In the genomic region with DNA sequence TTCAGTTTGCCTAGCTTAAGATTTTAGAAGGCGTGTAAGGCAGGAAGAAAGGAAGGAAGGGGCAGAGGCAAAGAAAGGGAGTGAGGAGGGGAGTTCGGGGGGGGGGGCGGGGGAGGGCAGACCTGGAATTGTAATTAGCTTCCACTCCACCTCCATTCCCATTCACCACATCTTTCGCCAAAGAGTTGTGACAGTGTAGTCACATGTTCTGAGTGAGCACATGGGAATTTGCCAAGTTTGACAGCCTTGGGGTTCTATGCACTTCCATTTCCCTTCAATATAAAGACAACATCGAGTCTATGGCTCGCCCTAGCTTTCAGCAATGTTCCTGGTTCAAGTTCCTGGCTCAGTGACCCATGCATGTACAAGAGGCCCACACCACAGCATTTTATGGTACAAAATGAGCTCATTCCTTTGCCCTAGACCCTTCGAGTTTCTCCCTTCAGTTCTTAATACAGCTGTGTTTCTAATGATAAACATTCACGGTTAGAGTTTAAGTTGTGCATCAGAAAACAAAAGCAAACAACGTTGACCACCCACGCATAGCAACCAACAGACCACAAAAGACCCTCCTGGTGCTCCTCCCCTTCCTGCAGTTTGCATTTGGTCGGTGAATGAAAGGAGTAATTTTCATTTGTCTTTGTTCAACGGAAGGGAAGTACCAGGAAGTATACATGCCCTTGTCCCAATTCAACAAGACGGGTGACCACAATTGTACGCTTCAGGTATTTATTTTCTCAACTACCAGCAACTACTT, we compare ENCODE assay signal across 24 mouse cellular contexts.
A peak's percentile ranks its signal among the peaks of the same experiment; 100 is the strongest.
DNase-seq lines count a peak whose midpoint lies in the region; ATAC-seq lines count a peak whose summit lies in the region.
"Had no signal": no experiment of that assay in that cellular context is flagged by ENCODE, and none has a peak within 500 bp of the region (broad histone marks: within the 10 kb centered on the region; RNA-seq: fewer than 3 reads in every experiment).

No protein-coding gene starts in this region.

- ATAC-seq in hindbrain, embryonic 12.5 days (ENCODE audit: low FRiP score), result peak; percentile 22; the same call in 1 of the 2 replicates
- no peak for ATAC-seq in hindbrain, embryonic 13.5 days (ENCODE audit: low FRiP score)
- ATAC-seq in forebrain, embryonic 16.5 days, result peak; percentile 91
- ATAC-seq: lung, postnatal 0 days had no signal

- no peak overlapping the region for H3K4me2 ChIP-seq in hindbrain, embryonic 12.5 days (replicated peaks)
- no peak overlapping the region for H3K4me2 ChIP-seq in hindbrain, embryonic 13.5 days
- H3K4me2 ChIP-seq in forebrain, embryonic 16.5 days (ENCODE audit: low read length), result no peak overlapping the region
- H3K4me2 ChIP-seq: heart, embryonic 13.5 days; hindbrain, embryonic 14.5 days had no signal

- no peak overlapping the region for H3K9ac ChIP-seq in hindbrain, embryonic 12.5 days
- no peak overlapping the region for H3K9ac ChIP-seq in hindbrain, embryonic 13.5 days
- no peak overlapping the region for H3K9ac ChIP-seq in forebrain, embryonic 16.5 days (replicated peaks; ENCODE audit: low read depth, low read length)
- H3K9ac ChIP-seq: heart, embryonic 13.5 days; hindbrain, embryonic 14.5 days had no signal

- no peak overlapping the region for H3K27ac ChIP-seq in hindbrain, embryonic 12.5 days
- no peak overlapping the region for H3K27ac ChIP-seq in hindbrain, embryonic 13.5 days
- H3K27ac ChIP-seq in forebrain, embryonic 16.5 days (ENCODE audit: low read length), result no peak overlapping the region
- H3K27ac ChIP-seq: embryonic facial prominence, embryonic 10.5 days; heart, adult 2 months; heart, embryonic 13.5 days; hindbrain, embryonic 14.5 days; layer of hippocampus, adult 2 months; macrophage had no signal

- H3K36me3 ChIP-seq in hindbrain, embryonic 12.5 days, result no peaks in the 10 kb centered on the region
- H3K36me3 ChIP-seq in hindbrain, embryonic 13.5 days, result no peaks in the 10 kb centered on the region
- H3K36me3 ChIP-seq in forebrain, embryonic 16.5 days (ENCODE audit: control insufficient read depth, insufficient read depth), result no peaks in the 10 kb centered on the region
- H3K36me3 ChIP-seq: embryonic facial prominence, embryonic 10.5 days; heart, embryonic 13.5 days had no signal

- H3K27me3 ChIP-seq in hindbrain, embryonic 12.5 days, result no peaks in the 10 kb centered on the region
- H3K27me3 ChIP-seq in hindbrain, embryonic 13.5 days, result no peaks in the 10 kb centered on the region
- H3K27me3 ChIP-seq in forebrain, embryonic 16.5 days (replicated peaks; ENCODE audit: control insufficient read depth, insufficient read depth, low read length), result no peaks in the 10 kb centered on the region
- H3K27me3 ChIP-seq: heart, embryonic 13.5 days had no signal

- no peaks in the 10 kb centered on the region for H3K4me1 ChIP-seq in hindbrain, embryonic 12.5 days
- no peaks in the 10 kb centered on the region for H3K4me1 ChIP-seq in hindbrain, embryonic 13.5 days (replicated peaks)
- H3K4me1 ChIP-seq in forebrain, embryonic 16.5 days (replicated peaks; ENCODE audit: control insufficient read depth, insufficient read depth, low read length), result peaks cover 4% of the 10 kb centered on the region
- H3K4me1 ChIP-seq: embryonic facial prominence, embryonic 10.5 days; heart, embryonic 13.5 days had no signal

- WGBS in hindbrain, embryonic 12.5 days, result 75% methylated on average over 12 of the region's 14 CpGs
- WGBS in hindbrain, embryonic 13.5 days, result 70% methylated on average over 14 of the region's 14 CpGs
- 28% methylated on average over 14 of the region's 14 CpGs for WGBS in forebrain, embryonic 16.5 days

- no peaks in the 10 kb centered on the region for H3K9me3 ChIP-seq in hindbrain, embryonic 12.5 days (replicated peaks)
- H3K9me3 ChIP-seq in hindbrain, embryonic 13.5 days, result no peaks in the 10 kb centered on the region
- no peaks in the 10 kb centered on the region for H3K9me3 ChIP-seq in forebrain, embryonic 16.5 days (ENCODE audit: control insufficient read depth, low read length)
- H3K9me3 ChIP-seq: embryonic facial prominence, embryonic 10.5 days; heart, embryonic 13.5 days had no signal

- peak; percentile 16 for DNase-seq in retina, postnatal 1 day
- DNase-seq in retina, embryonic 14.5 days (ENCODE audit: low spot score), result no peak
- no peak for DNase-seq in testis, postnatal 10 days (ENCODE audit: low spot score)
- no peak for DNase-seq in natural killer cell, adult 2 months (ENCODE audit: low spot score in 2 of 2)
- DNase-seq in right cerebral cortex, adult 18-20 months, result no peak
- DNase-seq: adrenal gland, postnatal 25 days; cerebellum, adult 11 months; cerebellum, postnatal 10 days; gastrocnemius, postnatal 25 days; heart, adult 2 months; heart, postnatal 14 days; kidney, adult 2 months; kidney, postnatal 14 days; thymus, adult 2 months; thymus, postnatal 4 days had no signal

- no peak overlapping the region for H3K4me3 ChIP-seq in hindbrain, embryonic 12.5 days
- no peak overlapping the region for H3K4me3 ChIP-seq in hindbrain, embryonic 13.5 days
- no peak overlapping the region for H3K4me3 ChIP-seq in forebrain, embryonic 16.5 days (replicated peaks; ENCODE audit: low read length)
- H3K4me3 ChIP-seq: embryonic facial prominence, embryonic 10.5 days; heart, adult 2 months; heart, embryonic 13.5 days; layer of hippocampus, adult 2 months had no signal
